Mouse (Mus musculus) left cerebral cortex, postnatal 14 days (tissue): Measurements from ENCODE around the gene Irs2. TPM values are rescaled to one million over a fixed set of nuclear protein-coding genes. Genes with fewer than 3 reads are reported as not detected.

Experiments
- DNase-seq, 2 experiments: peaks; one replicate each; pipeline ENCODE4 v3.0.0; 2021 to 2022; ENCODE audit warnings: low spot score in 2 of 2, mixed read lengths in 1 of 2
- intact Hi-C: fragments of 180-260 bp; cut with DNase I; formaldehyde crosslinking; loops from one replicate; pipeline ENCODE4 v1.15.1; 2025
- long read RNA-seq, 2 experiments: library from polyadenylated mRNA; stranded (forward); transcript quantifications; one replicate each; pipeline ENCODE4 v2.0.0; 2021
- total RNA-seq, 2 experiments: library from RNA; stranded (reverse); gene quantifications; 2 replicates each; pipeline ENCODE4 v1.2.3; 2021

Gene Irs2
- total RNA-seq, result 10 to 100 TPM; 53.0 to 60.0 TPM
- long read RNA-seq, experiment 1, full-length matches to known transcripts, result 2 of 4 reads
- long read RNA-seq, experiment 1, partial matches to known transcripts, result 0 of 4 reads
- long read RNA-seq, experiment 1, other reads (novel, unspliced or antisense), result 2 of 4 reads
- long read RNA-seq, experiment 2, full-length matches to known transcripts, result 9 of 12 reads
- long read RNA-seq, experiment 2, partial matches to known transcripts, result 0 of 12 reads
- long read RNA-seq, experiment 2, other reads (novel, unspliced or antisense), result 3 of 12 reads

DNA sequence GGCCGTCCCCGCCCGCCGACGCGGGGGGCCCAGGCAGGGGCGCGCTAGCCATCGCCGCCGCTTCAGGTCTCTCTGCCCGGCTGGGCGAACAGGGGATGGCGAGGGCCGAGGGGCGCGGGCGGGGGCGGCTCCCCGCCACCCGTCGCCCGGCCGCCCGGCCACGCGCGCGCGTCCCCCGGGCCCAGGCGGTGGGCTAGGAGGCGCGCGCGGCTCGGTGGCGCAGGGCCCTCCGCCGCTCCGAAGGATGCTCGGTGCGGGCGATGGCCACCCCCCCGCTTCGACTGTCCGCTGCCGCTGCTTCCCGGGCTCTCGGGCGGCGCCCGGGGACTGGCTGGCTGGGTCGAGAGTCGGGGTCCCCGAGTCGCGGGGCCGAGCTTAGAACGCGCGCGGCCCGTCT is at the start of gene Irs2:
Gene Irs2 (minus strand): TSS at position 80 of the 397 bp plus-strand sequence.
- intact Hi-C loops, result loop anchor here (5.0 to 10.0 kb wide), 5 partner anchors 84 to 534 kb away; no protein-coding TSS in a partner anchor
- DNase-seq, result no peak

DNA sequence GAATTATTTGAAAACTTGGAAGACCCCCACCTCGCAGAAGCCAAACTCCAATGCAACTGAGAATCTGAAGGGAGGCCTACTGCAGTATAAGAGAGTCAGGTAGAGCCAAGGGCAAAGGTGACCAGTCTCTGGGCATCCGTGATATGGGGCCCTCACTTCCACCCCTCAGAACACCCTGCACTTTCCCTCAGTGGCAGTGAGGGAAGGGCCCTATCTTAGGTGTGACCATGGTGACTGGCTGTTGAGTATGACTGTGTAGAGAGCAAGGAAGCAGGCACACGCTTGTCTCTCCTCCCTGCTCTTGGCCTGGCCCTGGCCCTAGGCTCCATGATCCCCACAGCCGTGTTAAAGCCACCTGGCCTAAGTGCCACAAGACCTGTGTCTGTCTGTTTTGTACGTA is 48.4 kb upstream of the Irs2 start:
- intact Hi-C loops, result no loop called here
- DNase-seq, result no peak

GRCm38 (mm10) chr8:11056175-11056563 is 47.9 kb upstream of the Irs2 start:
- no peak for DNase-seq
- intact Hi-C loops, result no loop called here

DNA sequence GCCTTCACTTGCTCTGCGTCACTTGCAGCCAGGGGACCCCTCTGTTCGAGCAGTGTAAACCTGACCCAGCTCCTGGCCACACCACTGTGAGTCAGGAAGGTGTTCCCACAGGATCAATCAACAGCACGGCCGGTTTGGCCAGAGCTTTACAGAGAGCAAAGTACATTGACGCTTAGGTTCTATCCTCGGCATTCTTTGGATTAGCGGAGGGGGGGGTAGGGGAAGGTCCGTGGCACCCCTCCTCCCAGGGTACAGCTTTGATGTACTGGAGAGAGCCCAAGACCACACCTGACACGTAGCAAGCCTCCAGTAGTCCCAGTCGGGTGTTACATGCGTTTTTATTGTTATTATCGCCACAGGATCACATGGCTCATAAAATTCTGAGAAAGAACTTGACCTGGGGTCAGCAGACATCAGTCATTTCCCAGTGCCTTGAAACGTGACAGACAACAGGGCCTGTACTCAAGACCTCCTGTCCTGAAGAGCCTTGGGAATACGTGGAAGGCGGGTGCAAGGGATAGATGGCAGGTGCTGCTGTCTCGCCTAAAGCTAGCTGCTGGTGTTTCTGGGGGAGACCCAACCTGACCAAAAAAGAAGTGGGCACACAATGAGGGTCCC is 47.4 kb upstream of the Irs2 start:
- intact Hi-C loops, result no loop called here
- no peak for DNase-seq

GRCm38 (mm10) chr8:11049835-11050234 is 41.6 kb upstream of the Irs2 start:
- intact Hi-C loops, result no loop called here
- no peak for DNase-seq

GRCm38 (mm10) chr8:11047812-11048211 is 39.6 kb upstream of the Irs2 start:
- intact Hi-C loops, result no loop called here

GRCm38 (mm10) chr8:11044660-11045059 is 36.4 kb upstream of the Irs2 start:
- DNase-seq, result no peak
- intact Hi-C loops, result no loop called here

More at GRCm38 (mm10) chr8:11047812-11048211, 39.6 kb upstream of the Irs2 start:
- DNase-seq, result no peak

GRCm38 (mm10) chr8:11043591-11043990 is 35.3 kb upstream of the Irs2 start:
- DNase-seq, result no peak
- intact Hi-C loops, result no loop called here

DNA sequence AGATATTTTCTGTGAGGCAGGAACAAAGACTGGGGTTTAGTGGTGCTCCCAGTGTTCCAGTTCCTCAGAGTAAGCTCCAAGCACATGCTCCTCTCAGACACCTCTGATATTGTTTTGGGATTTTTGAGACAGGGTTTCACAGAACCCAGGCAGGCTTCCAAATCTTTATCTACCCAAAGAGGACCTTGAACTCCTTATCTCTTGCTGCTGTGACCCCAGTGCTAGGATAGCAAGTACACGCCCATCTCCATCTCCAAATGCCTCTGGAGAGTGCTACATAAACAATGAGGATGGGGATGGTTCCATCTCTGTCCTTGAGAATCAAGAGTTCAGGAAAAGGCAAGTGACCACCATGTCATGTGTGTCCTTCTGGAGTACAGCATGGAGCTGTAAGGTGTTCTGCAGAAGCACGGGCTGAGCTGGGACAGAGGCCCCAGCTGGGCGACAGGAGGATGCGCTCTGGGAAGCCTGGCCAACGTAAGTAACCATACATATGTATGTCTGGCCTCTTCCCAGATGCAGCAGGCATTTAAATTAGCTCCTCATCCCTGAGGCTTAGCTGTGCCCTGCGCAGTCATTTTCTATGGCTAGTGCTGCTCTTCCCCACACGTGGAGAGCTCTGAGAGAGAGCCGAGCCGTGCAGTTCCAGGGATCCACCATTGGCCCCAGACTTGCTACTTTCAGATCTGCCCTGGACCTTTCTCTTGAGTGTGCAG is 34.8 kb upstream of the Irs2 start:
- no peak for DNase-seq
- intact Hi-C loops, result no loop called here

GRCm38 (mm10) chr8:11040088-11040487 is 31.8 kb upstream of the Irs2 start:
- intact Hi-C loops, result no loop called here
- DNase-seq, result no peak

DNA sequence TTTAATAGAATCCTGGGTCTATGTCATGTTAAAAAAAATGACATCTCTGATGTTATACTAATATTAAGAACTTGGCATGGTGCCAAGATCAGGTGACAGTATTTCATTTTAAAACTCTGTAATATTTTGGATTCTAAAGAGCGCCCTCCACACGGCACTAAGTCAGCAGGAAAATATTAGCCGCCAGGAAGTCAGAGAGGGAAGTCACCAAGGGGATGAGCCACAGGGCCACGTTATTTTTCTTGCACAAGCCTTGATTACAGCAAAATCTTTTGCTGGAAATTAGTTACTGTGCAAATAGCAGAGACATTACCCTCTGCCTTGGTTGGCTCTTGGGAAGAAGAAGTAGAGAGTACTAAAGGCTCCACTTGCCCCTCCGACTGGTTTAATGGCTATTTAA is 30.5 kb upstream of the Irs2 start:
- no peak for DNase-seq
- intact Hi-C loops, result no loop called here

GRCm38 (mm10) chr8:11038367-11038766 is 30.1 kb upstream of the Irs2 start:
- no peak for DNase-seq
- intact Hi-C loops, result no loop called here

GRCm38 (mm10) chr8:11036790-11037189 is 28.5 kb upstream of the Irs2 start:
- DNase-seq, result no peak
- intact Hi-C loops, result no loop called here

- intact Hi-C loops, result no loop called here
- DNase-seq, result no peak
Measured at GRCm38 (mm10) chr8:11035628-11036416, 27.6 kb upstream of the Irs2 start.

DNA sequence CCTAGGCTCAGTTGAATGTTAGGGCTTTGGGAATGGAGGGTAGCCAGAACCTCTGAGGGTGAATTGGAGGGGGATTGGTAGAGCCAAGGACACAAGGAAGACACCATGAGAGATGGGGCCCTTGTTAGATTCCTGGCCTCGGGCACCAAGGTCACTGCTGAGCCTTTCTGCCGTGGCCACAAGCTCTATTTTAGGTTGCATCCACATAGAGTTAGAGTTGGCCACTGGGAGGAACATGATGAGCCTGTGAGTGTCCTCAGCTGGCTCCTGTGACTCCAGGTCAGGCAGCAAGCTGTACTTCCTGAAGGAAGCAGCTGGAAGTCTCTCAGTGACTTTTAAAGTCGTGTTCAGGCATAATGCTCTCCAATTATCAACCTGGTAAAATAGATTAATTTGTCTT is 16.6 kb upstream of the Irs2 start:
- intact Hi-C loops, result no loop called here
- DNase-seq, result no peak

DNA sequence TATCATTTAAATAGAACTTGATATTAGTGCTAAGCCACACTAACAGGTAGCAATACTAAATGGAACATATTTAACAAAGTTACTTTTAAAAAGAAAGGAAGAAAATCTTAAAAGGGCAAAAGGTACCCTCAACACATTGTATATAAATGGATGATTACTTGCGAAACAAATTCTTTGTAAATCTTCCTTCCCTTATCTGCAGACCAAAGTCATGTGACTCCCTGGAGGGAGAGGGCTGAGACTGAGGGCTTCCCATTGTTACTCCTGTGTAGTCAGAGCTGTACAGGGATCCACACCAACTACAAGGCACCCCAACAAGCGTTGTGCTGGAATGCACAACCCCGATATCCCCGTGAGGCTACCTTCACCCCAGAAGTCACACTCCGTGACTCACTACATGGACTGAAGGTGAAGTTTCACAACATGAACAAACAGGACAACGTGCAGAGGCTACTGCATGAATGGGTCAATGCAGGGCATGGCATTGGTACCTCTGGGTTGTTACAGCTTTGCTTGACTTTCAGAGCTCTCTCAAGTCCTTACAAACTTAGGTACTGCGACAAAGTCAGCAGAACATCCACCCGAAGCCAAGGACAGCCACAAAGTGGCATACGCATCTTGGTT is 12.8 kb upstream of the Irs2 start:
- DNase-seq, result no peak
- intact Hi-C loops, result no loop called here

DNA sequence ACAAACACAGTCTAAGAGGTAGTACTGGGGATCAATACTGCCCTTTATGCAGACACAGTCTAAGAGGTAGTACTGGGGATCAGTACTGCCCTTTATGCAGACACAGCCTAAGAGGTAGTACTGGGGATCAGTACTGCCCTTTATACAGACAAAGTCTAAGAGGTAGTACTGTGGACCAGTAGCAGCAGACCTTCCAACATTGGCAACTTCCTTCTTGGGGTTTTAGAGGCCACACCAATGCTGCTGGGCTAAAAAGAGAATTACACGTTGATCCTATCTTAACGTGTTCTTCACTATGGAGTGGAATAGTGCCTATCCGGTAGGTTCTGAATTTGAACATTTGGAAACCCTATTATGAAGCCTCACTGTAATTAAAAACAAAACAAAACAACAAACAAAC is 7.4 kb upstream of the Irs2 start:
- DNase-seq, result no peak
- intact Hi-C loops, result no loop called here

DNA sequence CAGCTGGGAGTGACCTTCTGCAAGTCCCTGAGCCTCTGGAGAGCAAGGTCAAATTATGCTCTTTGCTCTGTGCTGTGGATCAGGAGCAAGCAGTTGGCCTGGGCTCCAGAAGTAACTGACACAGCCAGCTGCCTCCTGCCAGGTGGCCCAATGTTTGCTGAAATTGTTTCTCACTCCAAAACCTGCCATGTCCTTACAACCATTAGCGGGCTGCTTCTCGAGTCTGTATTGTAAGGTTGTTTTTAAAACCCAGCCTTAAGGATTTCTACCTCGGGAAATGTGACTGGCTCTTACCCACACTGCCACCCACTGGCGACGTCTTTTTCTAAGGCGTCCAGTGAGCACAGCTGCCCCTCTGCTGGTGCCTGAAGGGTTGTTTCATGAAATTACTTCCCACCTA is 5.0 kb upstream of the Irs2 start:
- peak; percentile 70 to 75 for DNase-seq
- intact Hi-C loops, result loop anchor here (5.0 kb wide), 2 partner anchors 159 to 174 kb away; no protein-coding TSS in a partner anchor

- intact Hi-C loops, result loop anchor here (5.0 kb wide), 2 partner anchors 160 to 175 kb away; no protein-coding TSS in a partner anchor
- DNase-seq, result no peak
Measured at GRCm38 (mm10) chr8:11011787-11012485, 3.7 kb upstream of the Irs2 start.
